Mouse (Mus musculus): ENCODE measurements around the gene Clic4. TPM values are rescaled to one million over a fixed set of nuclear protein-coding genes. Genes with fewer than 3 reads are reported as not detected.

Gene Clic4
- polyA plus RNA-seq, 1 experiment = 61.3 TPM

- TF ChIP-seq CTCF (IDR thresholded peaks at IDR 0.05; ENCODE audit: borderline replicate concordance, extremely low read depth, insufficient read depth, insufficient read length) (no peak), POLR2A (IDR thresholded peaks at IDR 0.05; ENCODE audit: borderline replicate concordance, extremely low read depth, insufficient read depth, insufficient read length, poor library complexity, severe bottlenecking) (no peak)
- DNase-seq (ENCODE audit: low read depth) = no peak
Observed at GRCm38 (mm10) chr4:135228136-135228535, 44.5 kb downstream of the Clic4 start.

- no peak for TF ChIP-seq CTCF (IDR thresholded peaks at IDR 0.05; ENCODE audit: borderline replicate concordance, extremely low read depth, insufficient read depth, insufficient read length)
- no peak for TF ChIP-seq POLR2A (IDR thresholded peaks at IDR 0.05; ENCODE audit: borderline replicate concordance, extremely low read depth, insufficient read depth, insufficient read length, poor library complexity, severe bottlenecking)
- no peak for DNase-seq (ENCODE audit: low read depth)
Observed at GRCm38 (mm10) chr4:135226008-135226667, 46.5 kb downstream of the Clic4 start.

- no peak for DNase-seq (ENCODE audit: low read depth)
- no peak for TF ChIP-seq CTCF (IDR thresholded peaks at IDR 0.05; ENCODE audit: borderline replicate concordance, extremely low read depth, insufficient read depth, insufficient read length)
- no peak for TF ChIP-seq POLR2A (IDR thresholded peaks at IDR 0.05; ENCODE audit: borderline replicate concordance, extremely low read depth, insufficient read depth, insufficient read length, poor library complexity, severe bottlenecking)
Observed at GRCm38 (mm10) chr4:135223808-135224207, 48.8 kb downstream of the Clic4 start.

DNA sequence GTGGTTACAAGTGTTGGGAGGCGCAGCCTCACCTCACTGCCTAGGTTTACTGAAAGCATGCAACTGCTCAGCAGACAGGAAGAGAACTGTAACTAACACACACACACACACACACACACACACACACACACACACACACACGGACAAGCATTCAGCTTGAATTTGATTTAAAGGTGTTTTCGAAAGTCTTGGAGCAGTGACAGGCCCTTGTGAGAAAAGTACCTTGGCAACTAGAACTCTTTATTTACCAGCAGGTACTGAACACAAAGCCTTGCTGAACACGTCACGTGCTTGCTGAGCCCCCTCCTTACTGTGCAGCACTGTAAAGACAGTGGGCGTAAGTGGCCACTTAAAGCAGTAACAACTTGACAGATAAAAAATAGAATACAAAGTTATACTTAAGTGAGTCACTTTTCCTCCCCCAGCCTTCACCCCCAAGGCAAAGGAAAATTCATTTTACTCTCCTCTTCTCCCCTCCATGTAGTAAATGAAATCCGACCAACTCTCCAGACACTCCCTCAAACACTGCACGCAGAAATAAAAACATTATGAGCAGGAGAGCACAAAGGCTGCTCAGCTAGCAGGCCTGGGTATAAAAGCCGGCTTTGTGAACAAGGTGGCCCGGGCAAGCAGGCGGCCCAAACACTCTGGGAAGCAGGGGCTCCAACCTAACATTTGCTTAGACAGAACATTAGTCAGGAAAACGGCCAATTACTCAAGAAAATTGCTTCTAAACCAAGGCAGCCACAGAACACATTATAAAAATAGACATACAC, 50.8 kb downstream of the Clic4 start:
- TF ChIP-seq CTCF (IDR thresholded peaks at IDR 0.05; ENCODE audit: borderline replicate concordance, extremely low read depth, insufficient read depth, insufficient read length) = no peak
- TF ChIP-seq POLR2A (IDR thresholded peaks at IDR 0.05; ENCODE audit: borderline replicate concordance, extremely low read depth, insufficient read depth, insufficient read length, poor library complexity, severe bottlenecking) = no peak
- DNase-seq (ENCODE audit: low read depth) = no peak

DNA sequence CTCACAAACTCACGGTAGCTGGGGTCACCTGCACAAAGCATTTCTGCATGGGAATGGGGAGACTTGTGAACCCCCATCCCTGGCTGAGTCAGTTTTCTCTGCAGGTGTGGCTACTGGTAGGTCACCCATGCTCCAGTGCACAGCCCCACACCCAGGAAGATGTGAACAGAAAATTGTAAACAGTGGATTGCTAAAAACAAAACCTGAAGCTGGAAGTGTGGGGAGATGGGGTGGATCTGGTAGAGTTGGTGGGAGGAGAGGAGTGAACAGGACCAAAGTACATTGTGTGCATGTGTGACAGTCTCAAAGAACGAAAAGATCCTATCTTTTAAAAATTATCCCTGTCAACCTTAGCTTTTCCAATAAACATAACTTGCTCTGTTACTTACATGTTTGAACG, 52.0 kb downstream of the Clic4 start:
- no peak for DNase-seq (ENCODE audit: low read depth)
- TF ChIP-seq CTCF (IDR thresholded peaks at IDR 0.05; ENCODE audit: borderline replicate concordance, extremely low read depth, insufficient read depth, insufficient read length) = no peak
- TF ChIP-seq POLR2A (IDR thresholded peaks at IDR 0.05; ENCODE audit: borderline replicate concordance, extremely low read depth, insufficient read depth, insufficient read length, poor library complexity, severe bottlenecking) = no peak

GRCm38 (mm10) chr4:135219652-135220051, 53.0 kb downstream of the Clic4 start:
- no peak for TF ChIP-seq POLR2A (IDR thresholded peaks at IDR 0.05; ENCODE audit: borderline replicate concordance, extremely low read depth, insufficient read depth, insufficient read length, poor library complexity, severe bottlenecking)
- TF ChIP-seq CTCF (IDR thresholded peaks at IDR 0.05; ENCODE audit: borderline replicate concordance, extremely low read depth, insufficient read depth, insufficient read length) = peak; percentile 91
- peak; percentile 88 for DNase-seq (ENCODE audit: low read depth)

- no peak for TF ChIP-seq CTCF (IDR thresholded peaks at IDR 0.05; ENCODE audit: borderline replicate concordance, extremely low read depth, insufficient read depth, insufficient read length)
- no peak for TF ChIP-seq POLR2A (IDR thresholded peaks at IDR 0.05; ENCODE audit: borderline replicate concordance, extremely low read depth, insufficient read depth, insufficient read length, poor library complexity, severe bottlenecking)
- no peak for DNase-seq (ENCODE audit: low read depth)
Observed at GRCm38 (mm10) chr4:135209846-135210245, 62.8 kb downstream of the Clic4 start.

DNA sequence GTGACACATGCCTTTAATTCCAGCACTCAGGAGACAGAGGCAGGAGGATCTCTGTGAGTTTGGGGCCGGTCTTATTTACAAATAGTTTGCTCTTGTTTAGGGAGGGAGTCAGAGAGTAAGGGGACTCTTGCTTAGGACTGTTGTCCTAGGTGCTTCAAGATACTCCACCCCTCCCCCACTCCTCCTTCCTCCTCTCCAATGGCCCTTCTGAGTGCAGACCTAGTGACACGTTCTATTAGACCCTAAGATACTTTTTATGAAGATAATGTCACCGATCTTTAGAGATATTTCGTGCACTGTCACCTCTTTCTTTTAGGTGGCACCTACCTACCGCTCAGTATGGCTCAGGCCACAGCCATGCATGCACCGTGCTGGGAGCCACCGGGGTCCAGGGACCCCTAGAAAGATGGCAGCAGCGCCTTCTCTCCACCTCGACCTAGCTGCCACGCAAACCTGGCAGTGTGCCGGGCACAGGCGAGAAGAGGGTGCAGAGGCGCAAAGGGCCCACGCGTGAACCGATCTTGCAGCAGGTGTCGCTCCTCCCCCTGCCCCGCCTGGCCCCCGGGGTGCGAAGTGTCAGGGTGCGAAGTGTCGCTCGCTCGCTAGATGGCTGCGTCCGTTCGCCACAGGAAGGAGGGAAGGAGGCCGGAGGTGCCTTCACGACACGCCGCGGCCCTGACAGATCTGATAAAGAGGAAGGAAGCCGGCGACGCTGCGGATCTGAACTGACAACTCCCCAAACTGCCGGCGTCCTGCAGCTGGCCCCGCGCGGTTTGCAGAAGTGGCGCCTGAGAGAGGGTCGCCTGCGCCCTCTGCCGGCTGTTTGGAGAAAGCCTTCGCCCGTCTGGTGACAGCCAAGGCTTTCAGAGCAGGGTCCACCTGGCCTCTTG, 66.7 kb downstream of the Clic4 start:
- TF ChIP-seq CTCF (IDR thresholded peaks at IDR 0.05; ENCODE audit: borderline replicate concordance, extremely low read depth, insufficient read depth, insufficient read length) = peak; percentile 95
- no peak for TF ChIP-seq POLR2A (IDR thresholded peaks at IDR 0.05; ENCODE audit: borderline replicate concordance, extremely low read depth, insufficient read depth, insufficient read length, poor library complexity, severe bottlenecking)
- peak; percentile 89 for DNase-seq (ENCODE audit: low read depth)

GRCm38 (mm10) chr4:135205254-135205653, 67.4 kb downstream of the Clic4 start:
- TF ChIP-seq POLR2A (IDR thresholded peaks at IDR 0.05; ENCODE audit: borderline replicate concordance, extremely low read depth, insufficient read depth, insufficient read length, poor library complexity, severe bottlenecking) (no peak), CTCF (IDR thresholded peaks at IDR 0.05; ENCODE audit: borderline replicate concordance, extremely low read depth, insufficient read depth, insufficient read length) (no peak)
- DNase-seq (ENCODE audit: low read depth) = no peak

- no peak for TF ChIP-seq CTCF (IDR thresholded peaks at IDR 0.05; ENCODE audit: borderline replicate concordance, extremely low read depth, insufficient read depth, insufficient read length)
- TF ChIP-seq POLR2A (IDR thresholded peaks at IDR 0.05; ENCODE audit: borderline replicate concordance, extremely low read depth, insufficient read depth, insufficient read length, poor library complexity, severe bottlenecking) = no peak
- no peak for DNase-seq (ENCODE audit: low read depth)
Observed at GRCm38 (mm10) chr4:135204666-135205065, 67.9 kb downstream of the Clic4 start.

Data from brain, embryonic 14.5 days (tissue).